Mouse (Mus musculus) heart, postnatal 0 days (tissue): ENCODE data around the gene Cntf.

ENCODE experiments used
- CTCF ChIP-seq: IDR thresholded peaks from 2 replicates; pipeline ENCODE4 v1.5.1; 2016; ENCODE audit warnings: antibody characterized with exemption, control low read depth, low read depth
- EP300 ChIP-seq: IDR thresholded peaks from 2 replicates; pipeline ENCODE4 v1.6.1; 2016; ENCODE audit warnings: antibody characterized with exemption, low read depth

GRCm38 (mm10) chr19:12794056-12795044, 28.9 kb upstream of the Cntf start:
- TF ChIP-seq CTCF (peak; percentile 82), EP300 (peak; percentile 67; the same call in 1 of the 2 replicates)
